Mouse (Mus musculus) cortical plate, adult 2 months (tissue): ENCODE data around the gene Galk1. TPM values are rescaled to one million over a fixed set of nuclear protein-coding genes. Genes with fewer than 3 reads are reported as not detected.
A peak's percentile ranks its signal among the peaks of the same experiment; 100 is the strongest.
"Not testable (repeated sequence)": the region's sequence is repeated elsewhere in the genome, so short reads cannot be mapped to it uniquely, and the experiment has no call there.

Source experiments
- H3K27ac ChIP-seq: fragments of 200-500 bp; 2 replicates; pipeline ENCODE4 v1.5.1; 2012; ENCODE audit warnings: low read length, control low read depth, inconsistent platforms; ENCODE audit not compliant: insufficient read depth
- H3K4me1 ChIP-seq: fragments of 200-500 bp; 2 replicates; pipeline ENCODE4 v1.6.1; 2011; ENCODE audit warnings: low read length; ENCODE audit not compliant: control insufficient read depth, insufficient read depth
- H3K4me3 ChIP-seq: fragments of 200-500 bp; 2 replicates; pipeline ENCODE4 v1.5.1; 2011; ENCODE audit warnings: mild to moderate bottlenecking, low read length, control low read depth; ENCODE audit not compliant: insufficient read depth
- CTCF ChIP-seq: fragments of 200-500 bp; IDR thresholded peaks from 2 replicates; pipeline ENCODE4 v1.5.1; 2011; ENCODE audit warnings: mild to moderate bottlenecking, control low read depth, low read length; ENCODE audit not compliant: insufficient read depth; ENCODE audit errors: extremely low read depth
- POLR2A ChIP-seq: fragments of 200-500 bp; IDR thresholded peaks from 2 replicates; pipeline ENCODE4 v1.6.1; 2011; ENCODE audit warnings: mild to moderate bottlenecking, low read length, control low read depth; ENCODE audit not compliant: insufficient read depth; ENCODE audit errors: extremely low read depth
- polyA plus RNA-seq: library from polyadenylated mRNA; depleted of rRNA; stranded (reverse); fragments of >200 nt; gene quantifications from 2 replicates; pipeline ENCODE4 v1.2.3, GENCODE M21; 2012

Gene Galk1
- polyA plus RNA-seq, 1 experiment: 20.4 TPM

- Histone ChIP-seq H3K4me3 (no peak overlapping the region), H3K27ac (no peak overlapping the region), H3K4me1 (no peaks in the 10 kb centered on the region)
- TF ChIP-seq CTCF (no peak), POLR2A (no peak)
Observed at GRCm38 (mm10) chr11:116022256-116022780, 9.8 kb upstream of the Galk1 start.

- no peak overlapping the region for H3K27ac ChIP-seq
- TF ChIP-seq CTCF (no peak), POLR2A (no peak)
- H3K4me3 ChIP-seq: no peak overlapping the region
Observed at GRCm38 (mm10) chr11:116021328-116022220, 9.1 kb upstream of the Galk1 start.

GRCm38 (mm10) chr11:116020519-116020922 lies 8.0 kb upstream of the Galk1 start:
- Histone ChIP-seq H3K4me1 (no peaks in the 10 kb centered on the region), H3K27ac (no peak overlapping the region), H3K4me3 (no peak overlapping the region)
- no peak for TF ChIP-seq POLR2A
- 0 out of 2 replicates have a peak, but pooled peaks have one; percentile 17 for TF ChIP-seq CTCF

More at GRCm38 (mm10) chr11:116021328-116022220, 9.1 kb upstream of the Galk1 start:
- H3K4me1 ChIP-seq: no peaks in the 10 kb centered on the region

- Histone ChIP-seq H3K4me1 (no peaks in the 10 kb centered on the region), H3K4me3 (no peak overlapping the region), H3K27ac (no peak overlapping the region)
- TF ChIP-seq CTCF: no peak
- peak; percentile 41; the same call in 1 of the 2 replicates for TF ChIP-seq POLR2A
Observed at GRCm38 (mm10) chr11:116019976-116020411, 7.5 kb upstream of the Galk1 start.

- H3K4me3 ChIP-seq: no peak overlapping the region
- H3K27ac ChIP-seq: no peak overlapping the region
- H3K4me1 ChIP-seq: no peaks in the 10 kb centered on the region
- TF ChIP-seq POLR2A (no peak), CTCF (no peak)
Observed at GRCm38 (mm10) chr11:116019360-116019791, 6.9 kb upstream of the Galk1 start.

- not testable (repeated sequence) for H3K27ac ChIP-seq, H3K4me3 ChIP-seq
Observed at GRCm38 (mm10) chr11:116018867-116019266, 6.3 kb upstream of the Galk1 start.

GRCm38 (mm10) chr11:116018106-116018505 lies 5.6 kb upstream of the Galk1 start:
- TF ChIP-seq POLR2A (no peak), CTCF (peak; percentile 56)
- Histone ChIP-seq H3K27ac (no peak overlapping the region), H3K4me1 (no peaks in the 10 kb centered on the region; the same call in 1 of the 2 replicates), H3K4me3 (no peak overlapping the region)

More at GRCm38 (mm10) chr11:116018867-116019266, 6.3 kb upstream of the Galk1 start:
- H3K4me1 ChIP-seq: not testable (repeated sequence)

GRCm38 (mm10) chr11:116014821-116015220 lies 2.3 kb upstream of the Galk1 start:
- TF ChIP-seq CTCF: no peak
- no peak for TF ChIP-seq POLR2A

GRCm38 (mm10) chr11:116011529-116012261 lies 824 bp downstream of the Galk1 start:
- H3K4me1 ChIP-seq: no peaks in the 10 kb centered on the region; the same call in 1 of the 2 replicates
- no peak overlapping the region for H3K27ac ChIP-seq
- H3K4me3 ChIP-seq: peak overlapping the region; percentile 58
- TF ChIP-seq POLR2A (no peak), CTCF (no peak)

More at GRCm38 (mm10) chr11:116014821-116015220, 2.3 kb upstream of the Galk1 start:
- Histone ChIP-seq H3K4me1 (no peaks in the 10 kb centered on the region; the same call in 1 of the 2 replicates), H3K4me3 (no peak overlapping the region), H3K27ac (no peak overlapping the region)
